28 mouse cellular contexts compared by ENCODE assay signal in the genomic region with DNA sequence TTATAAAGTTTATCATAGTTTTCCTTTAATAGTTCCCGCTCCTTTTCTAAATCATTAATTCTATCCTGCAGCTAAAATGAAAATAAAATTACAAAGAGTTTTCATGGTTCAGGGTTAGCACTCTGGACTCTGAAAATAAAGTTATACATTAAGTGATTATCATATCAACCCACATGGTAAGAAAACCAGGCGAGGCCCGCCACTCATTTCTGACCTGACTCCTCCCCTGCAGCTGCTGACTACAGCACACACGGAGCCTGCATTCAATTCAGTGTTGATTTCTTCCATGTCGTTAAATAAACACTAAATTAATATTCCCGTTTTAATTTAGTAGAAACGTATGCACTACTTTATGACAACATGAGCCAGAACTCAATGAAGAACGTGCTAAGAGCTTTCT. TPM values are rescaled to one million over a fixed set of nuclear protein-coding genes. Genes with fewer than 3 reads are reported as not detected.
A peak's percentile ranks its signal among the peaks of the same experiment; 100 is the strongest.
DNase-seq lines count a peak whose midpoint lies in the region; ATAC-seq lines count a peak whose summit lies in the region.
"Had no signal": no experiment of that assay in that cellular context is flagged by ENCODE, and none has a peak within 500 bp of the region (broad histone marks: within the 10 kb centered on the region; RNA-seq: fewer than 3 reads in every experiment).

No protein-coding gene starts in this region.

- no peaks in the 10 kb centered on the region for H3K27me3 ChIP-seq in liver, embryonic 11.5 days (replicated peaks; ENCODE audit: control insufficient read depth, insufficient read depth, low read length)
- H3K27me3 ChIP-seq: CH12.LX; embryonic facial prominence, embryonic 13.5 days; embryonic facial prominence, embryonic 15.5 days; forebrain, embryonic 12.5 days; Patski had no signal

- no peaks in the 10 kb centered on the region for H3K36me3 ChIP-seq in liver, embryonic 11.5 days (ENCODE audit: control insufficient read depth, insufficient read depth, low read length)
- H3K36me3 ChIP-seq: embryonic facial prominence, embryonic 13.5 days; embryonic facial prominence, embryonic 15.5 days; forebrain, embryonic 10.5 days; forebrain, embryonic 12.5 days; G1E had no signal

- peak; percentile 20 for DNase-seq in liver
- no peak for DNase-seq in liver, embryonic 11.5 days (ENCODE audit: low spot score)
- no peak for DNase-seq in urinary bladder, postnatal 4 days (ENCODE audit: low spot score in 2 of 2)
- no peak for DNase-seq in frontal cortex, postnatal 25 days (ENCODE audit: low spot score in 2 of 2)
- DNase-seq: adrenal gland, adult 8-10 months; adrenal gland, postnatal 14 days; adrenal gland, postnatal 36 days; B cell, adult 2 months; cerebellum, adult 11 months; cerebellum, adult 18-20 months; cerebellum, adult 8-10 months; cerebellum, adult 9-11 months; cerebellum, postnatal 14 days; cerebellum, postnatal 36 days; embryo, embryonic 11 days had no signal

- WGBS in liver, embryonic 11.5 days, result 74% methylated on average over 8 of the region's 8 CpGs

- no peak overlapping the region for H3K27ac ChIP-seq in liver, embryonic 11.5 days (ENCODE audit: low read depth, low read length)
- H3K27ac ChIP-seq: embryonic facial prominence, embryonic 13.5 days; embryonic facial prominence, embryonic 15.5 days; forebrain, embryonic 10.5 days; forebrain, embryonic 12.5 days had no signal

- no peaks in the 10 kb centered on the region for H3K9me3 ChIP-seq in liver, embryonic 11.5 days (ENCODE audit: control insufficient read depth, low read length)
- H3K9me3 ChIP-seq: embryonic facial prominence, embryonic 13.5 days; embryonic facial prominence, embryonic 15.5 days; forebrain, embryonic 10.5 days; forebrain, embryonic 12.5 days; G1E had no signal

- no peak for ATAC-seq in liver, embryonic 11.5 days (replicated peaks; ENCODE audit: low FRiP score)
- ATAC-seq in erythroid progenitor cell, adult 5-6 weeks (replicated peaks; ENCODE audit: low FRiP score, poor library complexity, severe bottlenecking), result peak; percentile 52; the same call in 1 of the 2 replicates
- ATAC-seq in megakaryocyte-erythroid progenitor cell, adult 5-6 weeks (replicated peaks; ENCODE audit: low FRiP score, low TSS enrichment, poor library complexity, severe bottlenecking), result peak; percentile 77
- ATAC-seq: activated CD4-positive, CD25-positive, alpha-beta regulatory T cell, adult 4 months; CD4-positive, CD25-positive, alpha-beta regulatory T cell, adult 4 months; forebrain, embryonic 14.5 days; forebrain, embryonic 16.5 days; Patski had no signal

- H3K4me3 ChIP-seq in liver, embryonic 11.5 days (ENCODE audit: low read depth, low read length), result no peak overlapping the region
- H3K4me3 ChIP-seq: embryonic facial prominence, embryonic 13.5 days; embryonic facial prominence, embryonic 15.5 days; forebrain, embryonic 10.5 days; forebrain, embryonic 12.5 days had no signal

- no peak overlapping the region for H3K9ac ChIP-seq in liver, embryonic 11.5 days (ENCODE audit: low read depth, low read length)
- H3K9ac ChIP-seq: embryonic facial prominence, embryonic 13.5 days; embryonic facial prominence, embryonic 15.5 days; forebrain, embryonic 12.5 days had no signal

- no peak overlapping the region for H3K4me2 ChIP-seq in liver, embryonic 11.5 days
- H3K4me2 ChIP-seq: embryonic facial prominence, embryonic 13.5 days; embryonic facial prominence, embryonic 15.5 days; forebrain, embryonic 12.5 days had no signal

- no peaks in the 10 kb centered on the region; the same call in 1 of the 2 replicates for H3K4me1 ChIP-seq in liver, embryonic 11.5 days (replicated peaks; ENCODE audit: control insufficient read depth, insufficient read depth, low read length)
- H3K4me1 ChIP-seq: forebrain, embryonic 10.5 days; forebrain, embryonic 12.5 days had no signal

RNA-seq across cellular contexts. Expression of a gene that starts 26.8 kb away (rescaled TPM):
- 6.5 and 6.8 TPM in 2 replicates for polyA plus RNA-seq in liver, embryonic 11.5 days (2014; fragmentation: Nextera tagmentation; extraction: Ambion mirVana)
- total RNA-seq in erythroid progenitor cell, adult 5-6 weeks (2015; ENCODE audit: low replicate concordance), result 10.1 and 47.2 TPM in 2 replicates
- total RNA-seq in erythroid progenitor cell, adult 5-6 weeks (2017; ENCODE audit: low replicate concordance), result 11.4 and 11.6 TPM in 2 replicates
- total RNA-seq in megakaryocyte-erythroid progenitor cell, adult 5-6 weeks (2014; fragmentation: Nextera tagmentation), result 5.1 and 5.5 TPM in 2 replicates
- 8.6 and 9.1 TPM in 2 replicates for total RNA-seq in megakaryocyte-erythroid progenitor cell, adult 5-6 weeks (2017)

RNA-seq across cellular contexts. Expression of a gene that starts 27.1 kb away (rescaled TPM):
- 56.1 and 57.7 TPM in 2 replicates for polyA plus RNA-seq in liver, embryonic 11.5 days (2014; fragmentation: Nextera tagmentation; extraction: Ambion mirVana)
- total RNA-seq in erythroid progenitor cell, adult 5-6 weeks (2015; ENCODE audit: low replicate concordance), result 7.5 and 17.3 TPM in 2 replicates
- 7.9 and 16.6 TPM in 2 replicates for total RNA-seq in erythroid progenitor cell, adult 5-6 weeks (2017; ENCODE audit: low replicate concordance)
- 52.5 and 53.8 TPM in 2 replicates for total RNA-seq in megakaryocyte-erythroid progenitor cell, adult 5-6 weeks (2014; fragmentation: Nextera tagmentation)
- 22.2 and 24.6 TPM in 2 replicates for total RNA-seq in megakaryocyte-erythroid progenitor cell, adult 5-6 weeks (2017)
